Comparison of ENCODE assay signal across 8 mouse cellular contexts in genomic region chr5:122422071-122422964, GRCm38 (mm10). TPM values are rescaled to one million over a fixed set of nuclear protein-coding genes. Genes with fewer than 3 reads are reported as not detected.
DNase-seq lines count a peak whose midpoint lies in the region; ATAC-seq and TF ChIP-seq lines count a peak whose summit lies in the region.

No protein-coding gene starts in this region.

- H3K4me3 ChIP-seq in MEL (ENCODE audit: control insufficient read depth in 1 of 2, insufficient read depth in 1 of 2, low read depth in 2 of 2, low read length in 2 of 2): peak overlapping the region; percentile 93 to 97
- peak overlapping the region; percentile 94 for H3K4me3 ChIP-seq in cerebellum, adult 2 months (replicated peaks; ENCODE audit: insufficient read depth, low read depth, low read length)
- H3K4me3 ChIP-seq in lung, embryonic 16.5 days (ENCODE audit: low read length): peak overlapping the region; percentile 99

- H3K36me3 ChIP-seq in MEL (ENCODE audit: control insufficient read depth in 1 of 2, insufficient read depth in 2 of 2, low read length in 2 of 2): peaks cover 2 to 7% of the 10 kb centered on the region in 2 experiments; a peak in 2 of 4 replicates
- no peaks in the 10 kb centered on the region for H3K36me3 ChIP-seq in lung, embryonic 16.5 days (ENCODE audit: control insufficient read depth, insufficient read depth, low read length)

- DNase-seq in MEL (ENCODE audit: low read depth, low spot score): peak; percentile 93
- DNase-seq in cerebellum, adult 2 months: peak; percentile 83 to 91
- DNase-seq in forelimb bud, embryonic 11.5 days (ENCODE audit: low read depth, low spot score): peak; percentile 88
- peak; percentile 88 for DNase-seq in layer of hippocampus, adult 9-10 months (ENCODE audit: low spot score)
- peak; percentile 92 for DNase-seq in ovary, postnatal 10 days (ENCODE audit: low spot score)
- DNase-seq in thymus, postnatal 10 days (ENCODE audit: low spot score in 2 of 2): peak; percentile 73 to 87

- H3K9ac ChIP-seq in MEL (ENCODE audit: control insufficient read depth, low read depth, low read length, poor library complexity, severe bottlenecking): peak overlapping the region; percentile 94
- peak overlapping the region; percentile 99 for H3K9ac ChIP-seq in lung, embryonic 16.5 days (ENCODE audit: low read length)

- no peaks in the 10 kb centered on the region for H3K9me3 ChIP-seq in MEL (replicated peaks; ENCODE audit: insufficient read depth, low read length)
- no peaks in the 10 kb centered on the region for H3K9me3 ChIP-seq in lung, embryonic 16.5 days (ENCODE audit: control insufficient read depth, low read length)

- no peak for TF ChIP-seq EP300 in MEL (IDR thresholded peaks at IDR 0.05; ENCODE audit: low read depth in 1 of 2, low read length in 2 of 2)

- TF ChIP-seq RAD21 in MEL (IDR thresholded peaks at IDR 0.05; ENCODE audit: low read depth, low read length): no peak

- H3K27ac ChIP-seq in MEL (ENCODE audit: control insufficient read depth, low read depth, low read length): peak overlapping the region; percentile 89
- peak overlapping the region; percentile 70 for H3K27ac ChIP-seq in cerebellum, adult 2 months (ENCODE audit: insufficient read depth, low read length)
- peak overlapping the region; percentile 90 for H3K27ac ChIP-seq in lung, embryonic 16.5 days (ENCODE audit: low read length)

- TF ChIP-seq CTCF in MEL (IDR thresholded peaks at IDR 0.05 in 2 of 3, conservative IDR thresholded peaks at IDR 0.05 in 1 of 3; ENCODE audit: control insufficient read depth in 1 of 3, insufficient read depth in 1 of 3, low read depth in 2 of 3, low read length in 3 of 3, poor library complexity in 1 of 3, severe bottlenecking in 1 of 3): 0 out of 6 replicates have a peak, but pooled peaks of 2 of the 3 experiments have one; percentile 3 to 11
- TF ChIP-seq CTCF in cerebellum, adult 2 months (IDR thresholded peaks at IDR 0.05; ENCODE audit: borderline replicate concordance, insufficient read depth, low read depth, low read length): no peak; the same call in 1 of the 2 replicates

- TF ChIP-seq POLR2A in MEL (IDR thresholded peaks at IDR 0.05; ENCODE audit: control insufficient read depth in 1 of 2, insufficient read depth in 1 of 2, low read depth in 1 of 2, low read length in 2 of 2, poor library complexity in 1 of 2): peak; percentile 69 to 82; a peak in 3 of 4 replicates
- peak; percentile 46; the same call in 1 of the 2 replicates for TF ChIP-seq POLR2A in cerebellum, adult 2 months (IDR thresholded peaks at IDR 0.05; ENCODE audit: borderline replicate concordance, insufficient read depth, low read length)

- peaks cover 29% of the 10 kb centered on the region for H3K79me2 ChIP-seq in MEL (ENCODE audit: control insufficient read depth, insufficient read depth, low read length, poor library complexity)

- no peaks in the 10 kb centered on the region for H3K27me3 ChIP-seq in MEL (ENCODE audit: control insufficient read depth in 1 of 2, insufficient read depth in 2 of 2, low read length in 2 of 2)
- no peaks in the 10 kb centered on the region for H3K27me3 ChIP-seq in cerebellum, adult 2 months (ENCODE audit: control insufficient read depth, insufficient read depth, low read length)
- no peaks in the 10 kb centered on the region for H3K27me3 ChIP-seq in lung, embryonic 16.5 days (ENCODE audit: control insufficient read depth, insufficient read depth, low read depth, low read length)

- under 1% methylated on average over 73 of the region's 73 CpGs for WGBS in cerebellum, adult 2 months
- under 1% methylated on average over 70 of the region's 73 CpGs for WGBS in lung, embryonic 16.5 days

- H3K4me2 ChIP-seq in lung, embryonic 16.5 days (ENCODE audit: low read depth, low read length): peak overlapping the region; percentile 89

- peak; percentile 84 to 94 for ATAC-seq in hematopoietic stem cell, adult 5-6 weeks (replicated peaks in 1 of 2; ENCODE audit: insufficient read depth in 1 of 2, low FRiP score in 2 of 2, low TSS enrichment in 1 of 2, low read depth in 1 of 2, poor library complexity in 2 of 2, severe bottlenecking in 2 of 2)
- ATAC-seq in lung, embryonic 16.5 days (ENCODE audit: low read depth): peak; percentile 94

- H3K4me1 ChIP-seq in MEL (ENCODE audit: control insufficient read depth in 1 of 2, insufficient read depth in 2 of 2, low read length in 2 of 2): peaks cover 5% of the 10 kb centered on the region in 2 experiments; a peak in 3 of 4 replicates
- no peaks in the 10 kb centered on the region for H3K4me1 ChIP-seq in cerebellum, adult 2 months (ENCODE audit: control insufficient read depth, insufficient read depth, low read length)
- peaks cover 11% of the 10 kb centered on the region for H3K4me1 ChIP-seq in lung, embryonic 16.5 days (replicated peaks; ENCODE audit: control insufficient read depth, insufficient read depth, low read length)

TF ChIP-seq in MEL, 35 proteins besides CTCF, POLR2A, EP300 and RAD21 (continues in another document):
- peak; percentile 38; the same call in 1 of the 2 replicates for TF ChIP-seq ZMIZ1 (IDR thresholded peaks at IDR 0.05; ENCODE audit: low read depth, low read length)
- TF ChIP-seq KAT2A (conservative IDR thresholded peaks at IDR 0.05; ENCODE audit: low read depth, low read length): peak; percentile 41; the same call in 1 of the 2 replicates
- TF ChIP-seq TAL1 (IDR thresholded peaks at IDR 0.05; ENCODE audit: low read length): no peak
- TF ChIP-seq BHLHE40 (IDR thresholded peaks at IDR 0.05; ENCODE audit: borderline replicate concordance, low read depth, low read length): no peak
- no peak for TF ChIP-seq USF2 (IDR thresholded peaks at IDR 0.05; ENCODE audit: borderline replicate concordance in 1 of 2, insufficient read depth in 1 of 2, low read depth in 1 of 2, low read length in 2 of 2)
- 0 out of 2 replicates have a peak, but pooled peaks have one; percentile 14 for TF ChIP-seq UBTF (IDR thresholded peaks at IDR 0.05; ENCODE audit: borderline replicate concordance, insufficient read depth, low read depth, low read length)
- no peak for TF ChIP-seq E2F4 (IDR thresholded peaks at IDR 0.05; ENCODE audit: borderline replicate concordance, low read depth, low read length)
- TF ChIP-seq MAX (IDR thresholded peaks at IDR 0.05; ENCODE audit: low read length): peak; percentile 99
- no peak; the same call in 1 of the 2 replicates for TF ChIP-seq ETS1 (IDR thresholded peaks at IDR 0.05; ENCODE audit: low read depth, low read length)
- no peak for TF ChIP-seq RCOR1 (IDR thresholded peaks at IDR 0.05; ENCODE audit: low read depth, low read length)
- peak; percentile 78 for TF ChIP-seq SIN3A (IDR thresholded peaks at IDR 0.05; ENCODE audit: low read length)
- no peak for TF ChIP-seq USF1 (IDR thresholded peaks at IDR 0.05; ENCODE audit: low read depth, low read length)
- peak; percentile 2; the same call in 1 of the 2 replicates for TF ChIP-seq SMC3 (IDR thresholded peaks at IDR 0.05; ENCODE audit: low read depth, low read length)
- TF ChIP-seq MYC (IDR thresholded peaks at IDR 0.05; ENCODE audit: low read depth, low read length): no peak
- TF ChIP-seq JUND (IDR thresholded peaks at IDR 0.05; ENCODE audit: low read depth, low read length): no peak
- TF ChIP-seq MAFK (IDR thresholded peaks at IDR 0.05; ENCODE audit: borderline replicate concordance, low read depth, low read length): no peak
- no peak for TF ChIP-seq GABPA (IDR thresholded peaks at IDR 0.05; ENCODE audit: low read depth, low read length)
- 0 out of 2 replicates have a peak, but pooled peaks have one; percentile 12 for TF ChIP-seq ZC3H11A (IDR thresholded peaks at IDR 0.05; ENCODE audit: low read depth, low read length)
- no peak for TF ChIP-seq CHD2 (IDR thresholded peaks at IDR 0.05; ENCODE audit: low read length)
- TF ChIP-seq MXI1 (IDR thresholded peaks at IDR 0.05; ENCODE audit: low read depth, low read length): peak; percentile 66
- TF ChIP-seq MYB (IDR thresholded peaks at IDR 0.05; ENCODE audit: low read depth, low read length): no peak
- TF ChIP-seq CHD1 (IDR thresholded peaks at IDR 0.05; ENCODE audit: low read depth, low read length): no peak
- TF ChIP-seq TCF12 (IDR thresholded peaks at IDR 0.05; ENCODE audit: low read depth, low read length): no peak
- peak; percentile 68 for TF ChIP-seq ELF1 (IDR thresholded peaks at IDR 0.05; ENCODE audit: low read depth, low read length)

RNA-seq across cellular contexts. Expression of gene Anapc7, which starts 0.8 kb away (rescaled TPM):
- 39.9 and 40.5 TPM in 2 replicates for total RNA-seq in MEL (2012; rRNA removed)
- 10 to 100 TPM in 1 of 2 experiments, not detected in 1; 49.7 TPM for polyA plus RNA-seq in MEL (2012; ENCODE audit: insufficient read depth in 1 of 2, insufficient read length in 2 of 2, low read depth in 1 of 2, low replicate concordance in 2 of 2, missing spikeins in 1 of 2)
- polyA plus RNA-seq in cerebellum, adult 2 months (2012; rRNA removed): 36.0 and 38.0 TPM in 2 replicates
- 38.1 and 50.9 TPM in 2 replicates for total RNA-seq in hematopoietic stem cell, adult 5-6 weeks (2017)
- 42.8 and 44.0 TPM in 2 replicates for polyA plus RNA-seq in lung, embryonic 16.5 days (2015; fragmentation: Nextera tagmentation; extraction: Ambion mirVana)

RNA-seq across cellular contexts. Expression of gene Arpc3, which starts 30.6 kb away (rescaled TPM):
- 406 and 433 TPM in 2 replicates for total RNA-seq in MEL (2012; rRNA removed)
- 1,000 to 10,000 TPM in 1 of 2 experiments, 100 to 1,000 TPM in 1; 365 to 1,109 TPM for polyA plus RNA-seq in MEL (2012; ENCODE audit: insufficient read depth in 1 of 2, insufficient read length in 2 of 2, low read depth in 1 of 2, low replicate concordance in 2 of 2, missing spikeins in 1 of 2)
- polyA plus RNA-seq in cerebellum, adult 2 months (2012; rRNA removed): 189 and 203 TPM in 2 replicates
- total RNA-seq in hematopoietic stem cell, adult 5-6 weeks (2017): 691 and 855 TPM in 2 replicates
- polyA plus RNA-seq in lung, embryonic 16.5 days (2015; fragmentation: Nextera tagmentation; extraction: Ambion mirVana): 158 and 162 TPM in 2 replicates

RNA-seq across cellular contexts. Expression of gene Fam216a, which starts 50.2 kb away (rescaled TPM):
- total RNA-seq in MEL (2012; rRNA removed): 68.9 and 73.8 TPM in 2 replicates
- 100 to 1,000 TPM in 1 of 2 experiments, not detected in 1; 100 TPM for polyA plus RNA-seq in MEL (2012; ENCODE audit: insufficient read depth in 1 of 2, insufficient read length in 2 of 2, low read depth in 1 of 2, low replicate concordance in 2 of 2, missing spikeins in 1 of 2)
- 94.8 and 98.5 TPM in 2 replicates for polyA plus RNA-seq in cerebellum, adult 2 months (2012; rRNA removed)
- total RNA-seq in hematopoietic stem cell, adult 5-6 weeks (2017): 45.0 and 52.0 TPM in 2 replicates
- polyA plus RNA-seq in lung, embryonic 16.5 days (2015; fragmentation: Nextera tagmentation; extraction: Ambion mirVana): 65.2 and 66.5 TPM in 2 replicates

RNA-seq across cellular contexts. Expression of gene Gpn3, which starts 50.6 kb away (rescaled TPM):
- 81.1 and 85.6 TPM in 2 replicates for total RNA-seq in MEL (2012; rRNA removed)
- 10 to 100 TPM in 1 of 2 experiments, not detected in 1; 89.9 TPM for polyA plus RNA-seq in MEL (2012; ENCODE audit: insufficient read depth in 1 of 2, insufficient read length in 2 of 2, low read depth in 1 of 2, low replicate concordance in 2 of 2, missing spikeins in 1 of 2)
- 46.5 and 48.7 TPM in 2 replicates for polyA plus RNA-seq in cerebellum, adult 2 months (2012; rRNA removed)
- total RNA-seq in hematopoietic stem cell, adult 5-6 weeks (2017): 36.6 and 50.0 TPM in 2 replicates
- polyA plus RNA-seq in lung, embryonic 16.5 days (2015; fragmentation: Nextera tagmentation; extraction: Ambion mirVana): 76.2 and 76.8 TPM in 2 replicates

Comparison
In these comparisons a context has a peak if more than half of its experiments do, and no peak if none do; other contexts are left out.
1. Peak in every context shown above with its lines: DNase-seq, ATAC-seq, H3K4me3 ChIP-seq and H3K27ac ChIP-seq.